Mouse (Mus musculus) embryonic fibroblast, embryonic 13.5 days (primary cell): ENCODE measurements around the gene Ak4.

Experiments
- CTCF ChIP-seq: IDR thresholded peaks from 2 replicates; pipeline ENCODE4 v1.5.1; 2011; ENCODE audit warnings: mild to moderate bottlenecking, control low read depth, low read length, moderate library complexity, borderline replicate concordance; ENCODE audit not compliant: insufficient read depth
- POLR2A ChIP-seq: IDR thresholded peaks from 2 replicates; pipeline ENCODE4 v1.6.1; 2011; ENCODE audit warnings: low read depth, mild to moderate bottlenecking, control low read depth, low read length, moderate library complexity

DNA sequence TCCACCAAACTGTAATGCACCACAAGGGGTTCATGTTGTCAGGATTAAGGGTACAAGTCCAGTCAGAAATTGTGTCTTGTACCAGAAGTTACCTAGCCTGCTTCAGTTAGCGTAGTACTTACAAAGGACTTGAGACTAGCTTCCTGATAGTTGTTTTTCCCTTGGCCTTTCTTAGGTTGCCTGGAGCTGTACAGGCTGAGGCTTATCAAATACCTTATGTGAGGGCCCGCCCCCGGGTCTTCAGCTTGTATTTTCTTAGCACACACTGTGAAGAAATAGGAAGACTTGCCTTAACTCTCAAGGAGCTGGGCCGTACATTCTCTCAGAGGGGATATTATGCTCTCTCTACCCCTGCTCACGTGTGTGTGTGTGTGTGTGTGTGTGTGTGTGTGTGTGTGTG is 4.5 kb downstream of the Ak4 start:
- TF ChIP-seq POLR2A (no peak), CTCF (no peak)
